Mouse (Mus musculus) MEL (cell line): ENCODE measurements around the gene Nsg2. TPM values are rescaled to one million over a fixed set of nuclear protein-coding genes. Genes with fewer than 3 reads are reported as not detected.
A peak's percentile ranks its signal among the peaks of the same experiment; 100 is the strongest.

Experiments
- DNase-seq: peaks from one replicate; pipeline ENCODE4 v3.0.0; 2011; ENCODE audit warnings: low read depth, low spot score
- H3K27ac ChIP-seq: 2 replicates; pipeline ENCODE4 v1.5.1; 2012; ENCODE audit warnings: low read depth, mild to moderate bottlenecking, control low read depth, low read length, moderate library complexity; ENCODE audit not compliant: control insufficient read depth
- H3K27me3 ChIP-seq, 2 experiments: fragments of 150-350 bp in 1 of 2; sonication (generic) in 1 of 2; 2 replicates each; pipeline ENCODE4 v1.6.1; 2012; ENCODE audit warnings: low read length in 2 of 2, mild to moderate bottlenecking in 2 of 2, improper control_type of control experiment in 1 of 2, moderate library complexity in 1 of 2; ENCODE audit not compliant: insufficient read depth in 2 of 2, control insufficient read depth in 1 of 2
- H3K36me3 ChIP-seq, 2 experiments: 2 replicates each; pipeline ENCODE4 v1.6.1; 2012 to 2014; ENCODE audit warnings: low read length in 2 of 2, improper control_type of control experiment in 1 of 2, inconsistent platforms in 1 of 2, mild to moderate bottlenecking in 1 of 2; ENCODE audit not compliant: insufficient read depth in 2 of 2, control insufficient read depth in 1 of 2
- H3K4me1 ChIP-seq, 2 experiments: fragments of 150-350 bp in 1 of 2; sonication (generic) in 1 of 2; 2 replicates each; pipeline ENCODE4 v1.6.1; 2012; ENCODE audit warnings: low read length in 2 of 2, improper control_type of control experiment in 1 of 2, mild to moderate bottlenecking in 1 of 2; ENCODE audit not compliant: insufficient read depth in 2 of 2, control insufficient read depth in 1 of 2
- H3K4me3 ChIP-seq, 2 experiments: fragments of 150-350 bp in 1 of 2; sonication (generic) in 1 of 2; 2 replicates each; pipeline ENCODE4 v1.5.1; 2012; ENCODE audit warnings: low read depth in 2 of 2, low read length in 2 of 2, mild to moderate bottlenecking in 2 of 2, moderate library complexity in 2 of 2, control low read depth in 1 of 2, improper control_type of control experiment in 1 of 2; ENCODE audit not compliant: control insufficient read depth in 1 of 2, insufficient read depth in 1 of 2
- H3K79me2 ChIP-seq: 2 replicates; pipeline ENCODE4 v1.6.1; 2012; ENCODE audit warnings: mild to moderate bottlenecking, low read length, moderate library complexity; ENCODE audit not compliant: control insufficient read depth, poor library complexity, insufficient read depth
- H3K9ac ChIP-seq: 2 replicates; pipeline ENCODE4 v1.6.1; 2012; ENCODE audit warnings: low read depth, mild to moderate bottlenecking, control low read depth, low read length, moderate library complexity; ENCODE audit not compliant: control insufficient read depth, poor library complexity, severe bottlenecking
- H3K9me3 ChIP-seq: fragments of 150-350 bp; sonication (generic); replicated peaks from 2 replicates; pipeline ENCODE4 v1.6.1; 2012; ENCODE audit warnings: mild to moderate bottlenecking, low read length, improper control_type of control experiment, moderate library complexity; ENCODE audit not compliant: insufficient read depth
- BHLHE40 ChIP-seq: IDR thresholded peaks from 2 replicates; pipeline ENCODE4 v1.6.1; 2012; ENCODE audit warnings: low read depth, mild to moderate bottlenecking, inconsistent platforms, low read length, improper control_type of control experiment, borderline replicate concordance
- CTCF ChIP-seq, 3 experiments: IDR thresholded peaks in 2 of 3; conservative IDR thresholded peaks in 1 of 3; 2 replicates each; pipeline ENCODE4 v1.5.1; 2011 to 2012; ENCODE audit warnings: low read length in 3 of 3, low read depth in 2 of 3, mild to moderate bottlenecking in 2 of 3, improper control_type of control experiment in 1 of 3, inconsistent platforms in 1 of 3, mixed read lengths in 1 of 3, moderate library complexity in 1 of 3; ENCODE audit not compliant: control insufficient read depth in 1 of 3, insufficient read depth in 1 of 3, poor library complexity in 1 of 3, severe bottlenecking in 1 of 3
- E2F4 ChIP-seq: IDR thresholded peaks from 2 replicates; pipeline ENCODE4 v1.6.1; 2011; ENCODE audit warnings: low read depth, low read length, improper control_type of control experiment, borderline replicate concordance
- ELF1 ChIP-seq: IDR thresholded peaks from 2 replicates; pipeline ENCODE4 v1.6.1; 2014; ENCODE audit warnings: low read depth, mild to moderate bottlenecking, inconsistent platforms, low read length, improper control_type of control experiment, moderate library complexity
- EP300 ChIP-seq, 2 experiments: IDR thresholded peaks; 2 replicates each; pipeline ENCODE4 v1.6.1; 2011; ENCODE audit warnings: improper control_type of control experiment in 2 of 2, low read length in 2 of 2, low read depth in 1 of 2, mild to moderate bottlenecking in 1 of 2
- GATA1 ChIP-seq: IDR thresholded peaks from 2 replicates; pipeline ENCODE4 v1.6.1; 2011; ENCODE audit warnings: low read depth, low read length, improper control_type of control experiment
- MAX ChIP-seq: IDR thresholded peaks from 2 replicates; pipeline ENCODE4 v1.6.1; 2011; ENCODE audit warnings: low read length, improper control_type of control experiment
- MXI1 ChIP-seq: IDR thresholded peaks from 2 replicates; pipeline ENCODE4 v1.6.1; 2011; ENCODE audit warnings: mild to moderate bottlenecking, low read depth, low read length, improper control_type of control experiment
- MYC ChIP-seq: IDR thresholded peaks from 2 replicates; pipeline ENCODE4 v1.6.1; 2011; ENCODE audit warnings: low read depth, mild to moderate bottlenecking, low read length, improper control_type of control experiment, moderate library complexity
- POLR2A ChIP-seq, 2 experiments: IDR thresholded peaks; 2 replicates each; pipeline ENCODE4 v1.6.1; 2011 to 2012; ENCODE audit warnings: low read length in 2 of 2, mild to moderate bottlenecking in 2 of 2, control low read depth in 1 of 2, improper control_type of control experiment in 1 of 2, low read depth in 1 of 2, moderate library complexity in 1 of 2; ENCODE audit not compliant: control insufficient read depth in 1 of 2, insufficient read depth in 1 of 2, poor library complexity in 1 of 2
- POLR2AphosphoS2 ChIP-seq: IDR thresholded peaks from 2 replicates; pipeline ENCODE4 v1.6.1; 2011; ENCODE audit warnings: low read length, improper control_type of control experiment
- POLR2AphosphoS5 ChIP-seq: IDR thresholded peaks from 2 replicates; pipeline ENCODE4 v1.6.1; 2012; ENCODE audit warnings: low read depth, borderline replicate concordance, mild to moderate bottlenecking, inconsistent platforms, low read length, moderate library complexity, mixed read lengths
- RAD21 ChIP-seq: IDR thresholded peaks from 2 replicates; pipeline ENCODE4 v1.6.1; 2011; ENCODE audit warnings: mild to moderate bottlenecking, low read depth, low read length, improper control_type of control experiment
- RCOR1 ChIP-seq: IDR thresholded peaks from 2 replicates; pipeline ENCODE4 v1.6.1; 2012; ENCODE audit warnings: low read depth, mild to moderate bottlenecking, inconsistent platforms, low read length, improper control_type of control experiment
- SMC3 ChIP-seq: IDR thresholded peaks from 2 replicates; pipeline ENCODE4 v1.6.1; 2011; ENCODE audit warnings: low read depth, low read length, improper control_type of control experiment
- TAL1 ChIP-seq: IDR thresholded peaks from 2 replicates; pipeline ENCODE4 v1.6.1; 2012; ENCODE audit warnings: mild to moderate bottlenecking, inconsistent platforms, low read length, moderate library complexity, mixed read lengths
- TBP ChIP-seq: IDR thresholded peaks from 2 replicates; pipeline ENCODE4 v1.8.0; 2011; ENCODE audit warnings: low read depth, low read length, improper control_type of control experiment
- TCF12 ChIP-seq: IDR thresholded peaks from 2 replicates; pipeline ENCODE4 v1.6.1; 2014; ENCODE audit warnings: low read depth, mild to moderate bottlenecking, inconsistent platforms, low read length, improper control_type of control experiment, moderate library complexity
- USF1 ChIP-seq: IDR thresholded peaks from 2 replicates; pipeline ENCODE4 v1.6.1; 2014; ENCODE audit warnings: low read depth, mild to moderate bottlenecking, inconsistent platforms, low read length, improper control_type of control experiment, moderate library complexity
- ZC3H11A ChIP-seq: IDR thresholded peaks from 2 replicates; pipeline ENCODE4 v1.6.1; 2012; ENCODE audit warnings: low read depth, mild to moderate bottlenecking, inconsistent platforms, low read length, improper control_type of control experiment
- ZNF384 ChIP-seq: IDR thresholded peaks from 2 replicates; pipeline ENCODE4 v1.6.1; 2012; ENCODE audit warnings: low read depth, mild to moderate bottlenecking, inconsistent platforms, low read length, improper control_type of control experiment
- polyA plus RNA-seq, 2 experiments: library from polyadenylated mRNA; stranded (reverse) in 1 of 2; unstranded in 1 of 2; fragments of >175 nt in 1 of 2; fragments of >200 nt in 1 of 2; gene quantifications; 2 replicates each; pipeline versions ENCODE4 v1.2.1 to v1.2.4; 2012; ENCODE audit warnings: low replicate concordance in 2 of 2, low read depth in 1 of 2; ENCODE audit not compliant: insufficient read length in 2 of 2, insufficient read depth in 1 of 2, missing spikeins in 1 of 2
- total RNA-seq: library from RNA; depleted of rRNA; stranded (reverse); fragments of 300-350 nt; gene quantifications from 2 replicates; pipeline ENCODE4 v1.2.3, GENCODE M21; 2012

Nsg2 gene
- total and polyA plus RNA-seq, 3 experiments: not detected

- Histone ChIP-seq H3K4me3 (no peak overlapping the region), H3K9me3 (no peaks in the 10 kb centered on the region), H3K27ac (no peak overlapping the region), H3K79me2 (no peaks in the 10 kb centered on the region), H3K4me1 (peaks cover 0 to 3% of the 10 kb centered on the region in 2 experiments; a peak in 1 of 4 replicates), H3K36me3 (no peaks in the 10 kb centered on the region), H3K9ac (no peak overlapping the region), H3K27me3 (peaks cover 0 to 1% of the 10 kb centered on the region in 2 experiments; a peak in 2 of 4 replicates)
- TF ChIP-seq MAX (no peak), MXI1 (no peak), SMC3 (no peak), EP300 (IDR thresholded peaks at IDR 0.05; ENCODE audit: low read depth in 1 of 2, low read length in 2 of 2) (no peak), GATA1 (no peak), RCOR1 (no peak), USF1 (no peak), BHLHE40 (no peak), ZNF384 (no peak), POLR2AphosphoS2 (no peak), POLR2AphosphoS5 (no peak), TBP (no peak), MYC (no peak), RAD21 (no peak), TCF12 (no peak), ZC3H11A (no peak), CTCF (IDR thresholded peaks at IDR 0.05 in 2 of 3, conservative IDR thresholded peaks at IDR 0.05 in 1 of 3; ENCODE audit: control insufficient read depth in 1 of 3, insufficient read depth in 1 of 3, low read depth in 2 of 3, low read length in 3 of 3, poor library complexity in 1 of 3, severe bottlenecking in 1 of 3) (no peak), TAL1 (no peak), E2F4 (no peak), POLR2A (IDR thresholded peaks at IDR 0.05; ENCODE audit: control insufficient read depth in 1 of 2, insufficient read depth in 1 of 2, low read depth in 1 of 2, low read length in 2 of 2, poor library complexity in 1 of 2) (no peak)
- DNase-seq: peak; percentile 14
These were observed 27.4 kb downstream of the Nsg2 start for GRCm38 (mm10) chr11:32027474-32028342.

GRCm38 (mm10) chr11:32028605-32029004, 28.3 kb downstream of the Nsg2 start:
- peaks cover 0 to 3% of the 10 kb centered on the region in 2 experiments; a peak in 2 of 4 replicates for H3K27me3 ChIP-seq
- no peak overlapping the region for H3K27ac ChIP-seq
- peaks cover 0 to 3% of the 10 kb centered on the region in 2 experiments; a peak in 1 of 4 replicates for H3K4me1 ChIP-seq
- no peaks in the 10 kb centered on the region for H3K36me3 ChIP-seq
- no peaks in the 10 kb centered on the region for H3K79me2 ChIP-seq
- no peaks in the 10 kb centered on the region for H3K9me3 ChIP-seq
- no peak for TF ChIP-seq GATA1
- no peak for TF ChIP-seq ELF1
- H3K9ac ChIP-seq: no peak overlapping the region
- peak; percentile 28 for DNase-seq
- H3K4me3 ChIP-seq: no peak overlapping the region
